Mouse (Mus musculus) kidney, postnatal 14 days (tissue): ENCODE data around the gene Ap1m1.
A peak's percentile ranks its signal among the peaks of the same experiment; 100 is the strongest.

Source experiments
- DNase-seq: peaks from one replicate; pipeline ENCODE4 v3.0.0; 2022; ENCODE audit warnings: mixed read lengths

Gene Ap1m1

GRCm38 (mm10) chr8:72296561-72296960, 56.7 kb downstream of the Ap1m1 start:
- DNase-seq: no peak

- no peak for DNase-seq
Observed at GRCm38 (mm10) chr8:72298928-72299327, 59.1 kb downstream of the Ap1m1 start.

- no peak for DNase-seq
Observed at GRCm38 (mm10) chr8:72300654-72301400, 61.0 kb downstream of the Ap1m1 start.

GRCm38 (mm10) chr8:72301497-72301896, 61.7 kb downstream of the Ap1m1 start:
- DNase-seq: no peak

- peak; percentile 22 for DNase-seq
Observed at GRCm38 (mm10) chr8:72302986-72303612, 63.3 kb downstream of the Ap1m1 start.

- peak; percentile 77 for DNase-seq
Observed at GRCm38 (mm10) chr8:72303633-72304032, 63.8 kb downstream of the Ap1m1 start.

GRCm38 (mm10) chr8:72305210-72305905, 65.5 kb downstream of the Ap1m1 start, which contains the start of gene Gm10282:
TSS of gene Gm10282 (minus strand) at chr8:72305260.
- no peak for DNase-seq

- DNase-seq: no peak
Observed at GRCm38 (mm10) chr8:72306913-72307312, 67.1 kb downstream of the Ap1m1 start.
